Mouse (Mus musculus): ENCODE measurements around the gene Fer.
A peak's percentile ranks its signal among the peaks of the same experiment; 100 is the strongest.

Fer gene

GRCm38 (mm10) chr17:64086875-64087608, 224.2 kb downstream of the Fer start:
- DNase-seq (ENCODE audit: low spot score): no peak

- DNase-seq (ENCODE audit: low spot score): no peak
Observed at GRCm38 (mm10) chr17:64087871-64088270, 225.0 kb downstream of the Fer start.

- no peak for DNase-seq (ENCODE audit: low spot score)
Observed at GRCm38 (mm10) chr17:64093716-64094115, 230.9 kb downstream of the Fer start.

- DNase-seq (ENCODE audit: low spot score): no peak
Observed at GRCm38 (mm10) chr17:64096811-64097210, 233.9 kb downstream of the Fer start.

- DNase-seq (ENCODE audit: low spot score): no peak
Observed at GRCm38 (mm10) chr17:64097788-64098359, 235.0 kb downstream of the Fer start.

GRCm38 (mm10) chr17:64099395-64100171, 236.7 kb downstream of the Fer start:
- DNase-seq (ENCODE audit: low spot score): no peak

- no peak for DNase-seq (ENCODE audit: low spot score)
Observed at GRCm38 (mm10) chr17:64100172-64100510, 237.3 kb downstream of the Fer start.

GRCm38 (mm10) chr17:64108773-64109172, 245.9 kb downstream of the Fer start:
- no peak for DNase-seq (ENCODE audit: low spot score)

- no peak for DNase-seq (ENCODE audit: low spot score)
Observed at GRCm38 (mm10) chr17:64109871-64110270, 247.0 kb downstream of the Fer start.

GRCm38 (mm10) chr17:64113625-64114024, 250.8 kb downstream of the Fer start:
- DNase-seq (ENCODE audit: low spot score): no peak

GRCm38 (mm10) chr17:64116762-64117161, 253.9 kb downstream of the Fer start:
- DNase-seq (ENCODE audit: low spot score): no peak

- no peak for DNase-seq (ENCODE audit: low spot score)
Observed at GRCm38 (mm10) chr17:64119697-64120288, 256.9 kb downstream of the Fer start.

GRCm38 (mm10) chr17:64122556-64122955, 259.7 kb downstream of the Fer start:
- no peak for DNase-seq (ENCODE audit: low spot score)

- DNase-seq (ENCODE audit: low spot score): no peak
Observed at GRCm38 (mm10) chr17:64123732-64124131, 260.9 kb downstream of the Fer start.

- no peak for DNase-seq (ENCODE audit: low spot score)
Observed at GRCm38 (mm10) chr17:64126904-64127303, 264.0 kb downstream of the Fer start.

GRCm38 (mm10) chr17:64129750-64130149, 266.9 kb downstream of the Fer start:
- no peak for DNase-seq (ENCODE audit: low spot score)

GRCm38 (mm10) chr17:64130356-64130755, 267.5 kb downstream of the Fer start:
- peak; percentile 56 for DNase-seq (ENCODE audit: low spot score)

- DNase-seq (ENCODE audit: low spot score): no peak
Observed at GRCm38 (mm10) chr17:64132183-64132582, 269.3 kb downstream of the Fer start.

- no peak for DNase-seq (ENCODE audit: low spot score)
Observed at GRCm38 (mm10) chr17:64135941-64136650, 273.2 kb downstream of the Fer start.

- DNase-seq (ENCODE audit: low spot score): no peak
Observed at GRCm38 (mm10) chr17:64138036-64138717, 275.3 kb downstream of the Fer start.

GRCm38 (mm10) chr17:64139231-64139915, 276.5 kb downstream of the Fer start:
- no peak for DNase-seq (ENCODE audit: low spot score)
